Mouse (Mus musculus): ENCODE data around the gene Pla2g2c.

Gene Pla2g2c

DNA sequence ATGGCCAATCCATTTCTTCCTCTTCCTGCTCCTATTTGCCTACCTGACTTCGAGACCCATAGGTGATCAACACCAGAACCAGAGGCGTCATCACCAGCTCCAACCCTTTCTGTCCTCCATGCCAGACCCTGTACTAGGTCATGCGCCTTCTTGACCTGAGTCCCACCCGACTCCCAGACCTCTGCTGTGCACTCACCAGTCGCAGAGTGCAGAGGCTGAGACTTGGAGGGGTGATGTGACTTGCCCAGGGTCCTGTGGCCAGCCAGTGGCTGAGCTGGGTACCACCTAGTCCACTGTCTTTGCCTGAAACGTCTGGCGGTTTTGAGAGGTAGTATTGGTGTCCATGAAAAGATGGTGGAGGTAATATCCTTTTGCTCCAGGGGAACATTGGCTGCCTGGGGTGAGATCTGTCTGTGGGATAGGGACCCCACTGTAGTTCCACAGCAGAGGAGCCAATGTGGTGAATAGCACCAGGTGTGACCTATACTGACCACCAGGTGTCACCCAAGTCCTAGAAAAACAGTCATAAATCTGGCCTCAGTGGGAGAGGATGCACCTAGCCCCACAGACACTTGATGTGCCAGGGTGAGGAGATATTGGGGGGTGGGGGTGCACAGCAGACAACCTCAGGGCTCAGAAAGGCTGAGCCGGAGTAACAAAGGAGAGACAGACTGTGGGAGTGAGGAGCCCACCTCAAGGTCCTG is 23.9 kb downstream of the Pla2g2c start:
- peak; percentile 33 for DNase-seq (ENCODE audit: extremely low spot score, low spot score)

DNA sequence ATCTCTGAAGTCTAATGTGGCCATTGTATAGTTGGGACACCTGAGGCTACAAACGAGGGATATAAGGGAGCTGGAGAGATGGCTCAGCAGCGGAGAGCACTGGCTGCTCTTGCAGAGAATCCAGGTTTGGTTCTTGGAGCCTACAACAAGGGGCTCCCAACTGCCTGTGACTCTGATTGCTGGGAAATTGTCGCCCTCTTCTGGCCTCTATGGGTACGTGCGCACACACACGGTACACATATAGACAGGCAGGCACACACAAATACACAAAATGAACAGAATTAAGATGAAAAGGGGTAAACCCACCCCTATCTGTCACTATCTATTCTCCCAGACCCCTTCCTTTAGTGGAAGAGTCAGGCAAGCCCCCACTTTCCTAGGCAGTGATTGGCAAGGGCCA is 28.0 kb downstream of the Pla2g2c start:
- DNase-seq (ENCODE audit: extremely low spot score, low spot score): no peak

DNA sequence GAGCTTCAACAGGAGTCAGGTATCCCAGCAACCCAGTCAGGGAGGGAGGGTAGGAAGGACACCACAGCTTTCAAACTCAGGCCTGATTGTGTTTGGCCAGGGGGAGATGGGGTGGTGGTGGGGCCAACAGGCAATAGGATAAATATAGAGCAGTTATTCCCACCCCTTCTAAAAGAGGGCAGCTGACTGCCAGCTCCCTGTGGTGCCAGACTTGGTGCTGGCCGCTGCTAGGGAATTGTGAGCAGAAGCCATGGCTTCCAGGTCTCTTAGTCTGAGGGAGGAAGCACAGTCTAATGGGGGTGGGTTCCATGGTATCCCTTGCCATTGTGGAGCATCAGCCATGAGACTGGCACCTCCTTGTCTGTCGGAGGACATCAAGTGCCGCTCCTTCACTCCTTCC is 29.0 kb downstream of the Pla2g2c start:
- no peak for DNase-seq (ENCODE audit: extremely low spot score, low spot score)

DNA sequence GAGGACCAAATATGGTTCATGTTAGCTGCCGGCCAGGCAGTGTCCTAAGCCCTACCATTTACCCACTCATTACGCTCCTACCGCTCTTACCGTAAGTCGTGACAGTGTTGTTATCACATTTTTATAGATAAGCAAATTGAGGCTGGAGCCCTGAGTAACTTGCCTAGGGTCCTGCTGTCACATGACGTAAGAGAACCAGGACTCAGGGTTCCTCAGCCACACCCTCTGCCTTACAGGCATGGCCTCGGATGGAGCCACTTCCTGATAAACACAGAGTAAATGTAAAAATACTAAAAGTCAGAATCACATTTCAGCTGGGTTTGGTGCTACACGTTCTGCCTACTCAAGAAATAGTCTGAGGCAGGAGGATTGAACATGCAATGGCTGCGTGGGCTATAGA is 29.8 kb downstream of the Pla2g2c start:
- DNase-seq (ENCODE audit: extremely low spot score, low spot score): no peak

DNA sequence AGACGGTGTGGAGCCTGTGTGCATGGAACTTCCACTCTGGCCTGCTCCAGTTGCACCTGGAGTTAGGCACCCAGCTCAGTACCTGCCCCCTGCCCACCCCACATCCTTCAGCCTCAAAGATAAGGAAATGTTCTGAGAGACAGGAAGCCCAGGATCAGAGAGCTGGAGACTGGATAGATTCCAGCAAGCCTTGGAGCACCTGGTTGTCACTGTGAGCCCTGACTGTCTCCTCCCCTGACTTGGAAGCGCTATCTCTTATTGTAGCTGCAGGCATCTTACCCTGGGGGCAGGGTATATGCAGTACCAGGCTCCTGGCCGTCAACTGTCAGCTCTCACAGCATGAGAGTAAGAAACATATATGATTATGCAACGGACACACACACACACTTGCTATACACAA is 30.8 kb downstream of the Pla2g2c start:
- no peak for DNase-seq (ENCODE audit: extremely low spot score, low spot score)

DNA sequence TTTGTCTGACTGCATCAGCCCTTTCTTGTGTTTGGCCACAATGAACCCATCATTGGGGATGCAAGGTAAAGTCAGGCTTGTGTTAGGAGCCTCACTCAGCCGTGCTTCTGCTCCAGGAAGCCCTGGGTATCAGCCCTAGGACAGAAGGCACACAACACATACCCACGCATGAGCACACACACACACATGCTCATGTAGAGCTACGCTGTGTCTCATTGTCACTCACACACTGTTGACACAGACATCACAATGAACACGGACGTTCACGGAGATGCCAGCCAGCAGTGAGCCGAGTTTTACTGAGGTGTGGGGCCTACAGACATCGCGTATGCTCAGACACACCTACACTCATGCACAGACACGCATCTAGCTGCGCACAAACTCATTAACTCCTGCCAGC is 31.4 kb downstream of the Pla2g2c start:
- DNase-seq (ENCODE audit: extremely low spot score, low spot score): no peak

DNA sequence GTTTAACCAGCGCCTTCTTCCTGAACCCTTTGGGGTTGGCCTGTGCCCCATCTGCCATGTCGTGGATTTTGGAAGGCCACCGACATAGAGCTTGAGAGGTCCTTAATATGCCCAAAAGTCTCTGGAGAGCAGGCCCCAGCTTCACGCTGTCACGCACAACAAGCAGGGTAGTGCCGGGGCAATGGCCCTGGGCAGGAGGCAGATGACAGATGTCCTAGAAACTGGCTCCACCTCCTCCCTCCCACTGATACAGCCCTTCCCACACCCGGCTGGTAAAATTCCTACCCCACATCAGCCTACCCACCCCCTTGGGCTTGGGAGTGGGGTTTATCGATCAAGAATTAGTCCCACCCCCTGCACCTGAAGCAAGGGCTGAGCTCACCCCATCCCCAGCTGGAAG is 32.8 kb downstream of the Pla2g2c start, which contains the start of gene Pla2g2f:
Pla2g2f (minus strand) TSS at position 211 of the 400 bp plus-strand sequence.
- no peak for DNase-seq (ENCODE audit: extremely low spot score, low spot score)

DNA sequence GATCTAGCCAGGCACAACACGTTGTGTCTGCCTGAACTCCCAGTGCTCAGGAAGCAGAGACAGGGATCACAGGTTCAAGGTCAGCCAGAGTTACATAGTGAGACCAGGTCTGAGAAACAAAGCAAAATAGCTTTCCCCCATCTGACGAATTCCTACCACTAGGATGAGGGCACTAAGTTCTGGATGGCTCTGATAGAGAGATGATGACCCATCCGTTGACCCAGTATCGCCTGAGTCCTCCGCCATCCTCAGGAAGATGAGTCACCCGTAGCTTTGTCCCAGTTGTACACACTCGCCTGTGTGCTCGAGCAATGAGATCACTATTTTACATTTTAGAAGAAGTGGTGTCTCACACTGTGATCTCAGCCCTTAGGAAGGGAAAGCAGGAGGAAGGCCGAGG is 37.7 kb downstream of the Pla2g2c start:
- no peak for DNase-seq (ENCODE audit: extremely low spot score, low spot score)

DNA sequence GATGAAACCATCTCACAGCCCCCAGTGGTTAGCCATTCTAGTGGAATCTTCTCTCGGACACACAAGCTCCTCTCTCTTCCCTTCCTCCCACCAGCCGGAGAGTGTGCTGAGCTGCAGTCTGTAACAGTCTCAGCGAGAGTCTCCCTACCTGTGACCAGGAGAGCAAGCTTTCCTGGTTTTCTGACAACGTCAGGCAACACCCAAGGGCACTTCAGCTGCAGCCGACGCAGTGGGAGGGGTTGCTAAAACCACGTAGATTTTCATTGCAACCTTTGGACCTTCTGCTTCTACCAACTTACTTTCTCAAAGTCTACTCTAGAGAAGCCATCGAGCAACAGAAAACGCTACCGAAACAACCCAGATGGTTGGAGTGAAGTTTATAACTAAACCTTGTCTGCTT is 47.4 kb downstream of the Pla2g2c start:
- no peak for DNase-seq (ENCODE audit: extremely low spot score, low spot score)

DNA sequence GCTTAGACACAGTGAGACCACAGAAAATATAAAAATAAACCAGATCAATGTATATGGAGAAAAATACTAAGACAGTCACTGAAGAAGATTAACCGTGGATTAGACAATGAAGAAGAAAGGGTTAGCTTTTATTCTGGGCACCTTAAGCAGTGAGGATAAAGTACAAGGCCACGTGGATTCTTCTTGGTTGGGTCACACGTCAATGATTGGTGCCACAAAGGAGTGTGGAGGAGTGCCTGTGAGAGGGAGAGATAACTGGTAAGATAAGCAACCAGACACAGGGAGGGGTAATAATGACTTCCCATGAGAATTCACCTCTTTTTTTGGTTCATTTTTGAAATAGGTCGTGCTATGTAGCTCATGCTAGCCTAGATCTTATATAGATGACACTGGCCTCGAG is 47.8 kb downstream of the Pla2g2c start:
- DNase-seq (ENCODE audit: extremely low spot score, low spot score): no peak

DNA sequence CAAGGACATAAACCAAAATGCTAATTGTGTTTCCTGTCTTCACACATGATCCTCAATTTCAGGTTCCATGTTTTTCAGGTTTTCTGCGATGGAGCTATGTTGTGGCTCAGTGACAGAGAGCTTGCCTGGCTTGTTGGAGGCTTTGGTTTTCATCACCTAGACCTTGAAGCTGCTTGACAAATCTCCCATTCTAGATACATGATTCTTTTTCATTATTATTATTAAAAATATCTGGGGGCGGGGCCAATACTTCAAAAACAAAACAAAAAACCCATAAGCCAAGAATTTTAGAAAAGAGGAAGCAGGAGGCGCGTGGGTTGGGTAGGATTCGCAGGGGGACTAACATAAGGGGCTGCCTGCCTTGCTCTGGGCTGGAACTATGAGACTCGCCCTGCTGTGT is 50.8 kb downstream of the Pla2g2c start, which contains the start of gene Pla2g2d:
Pla2g2d (plus strand) TSS at position 301 of the 400 bp plus-strand sequence.
- no peak for DNase-seq (ENCODE audit: extremely low spot score, low spot score)

DNA sequence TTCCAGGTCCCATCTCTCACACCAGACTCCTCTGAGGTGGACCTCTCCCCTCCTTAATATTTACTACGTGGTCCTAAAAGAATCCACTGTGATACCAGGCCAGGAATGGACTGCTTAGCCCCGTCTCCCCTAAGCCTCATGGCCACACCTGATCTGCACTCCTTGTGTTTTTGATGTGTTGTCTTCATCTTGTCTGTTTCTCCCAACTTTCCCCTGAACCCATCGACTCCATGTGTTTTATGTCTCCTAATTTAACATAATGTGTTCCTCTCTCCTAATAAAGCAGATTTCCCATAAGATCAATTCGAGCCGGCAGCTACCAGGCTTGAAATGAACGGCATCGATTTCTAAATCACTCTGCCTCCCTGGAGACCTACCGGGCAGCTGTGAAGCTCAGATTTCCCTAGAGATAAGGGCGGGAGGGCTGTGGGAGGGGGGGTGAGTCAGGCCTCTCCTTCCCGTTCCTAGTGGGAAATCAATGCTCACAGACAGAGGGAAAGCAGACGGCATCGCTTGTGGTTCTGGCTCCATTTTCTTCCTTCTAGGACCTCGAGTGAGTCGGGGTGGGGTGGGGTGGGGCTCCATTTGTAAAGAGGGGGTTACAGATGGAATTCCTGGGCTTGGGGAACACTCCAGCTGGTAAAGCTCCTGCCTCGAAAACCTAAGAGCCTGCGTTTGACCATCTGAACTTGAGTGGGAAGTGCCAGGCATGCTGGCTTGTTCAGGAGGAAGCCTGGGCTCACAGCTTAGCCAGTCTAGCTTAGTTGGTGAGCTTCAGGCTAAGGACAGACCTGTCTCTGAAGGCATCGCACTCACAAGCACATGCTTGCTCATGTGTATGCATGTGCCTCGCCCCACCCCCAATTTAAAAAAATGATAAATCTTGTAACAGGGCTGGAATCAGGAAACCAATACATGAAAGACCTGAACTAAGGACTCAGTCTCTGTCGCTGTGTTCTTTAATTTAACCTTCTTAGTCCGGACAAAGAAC is 53.1 kb downstream of the Pla2g2c start:
- DNase-seq (ENCODE audit: extremely low spot score, low spot score): peak; percentile 17

DNA sequence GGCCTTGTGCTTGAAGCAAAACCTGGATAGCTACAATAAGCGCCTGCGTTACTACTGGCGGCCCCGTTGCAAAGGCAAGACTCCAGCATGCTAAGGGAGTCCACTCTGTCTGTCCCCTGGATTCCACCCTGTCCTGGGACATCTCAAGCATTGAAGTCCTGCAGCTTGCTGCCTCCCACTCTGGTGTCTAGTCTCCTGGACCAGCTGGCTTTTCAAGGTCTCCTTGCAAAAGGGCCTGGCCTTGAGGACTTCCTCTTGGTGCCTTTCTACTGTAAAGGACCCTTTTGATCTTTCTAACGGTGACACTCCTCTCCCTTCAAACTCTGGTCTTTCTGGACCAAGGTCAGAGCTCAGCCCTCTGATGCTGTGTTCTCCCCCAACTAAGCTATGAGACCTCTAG is 55.7 kb downstream of the Pla2g2c start:
- DNase-seq (ENCODE audit: extremely low spot score, low spot score): no peak

DNA sequence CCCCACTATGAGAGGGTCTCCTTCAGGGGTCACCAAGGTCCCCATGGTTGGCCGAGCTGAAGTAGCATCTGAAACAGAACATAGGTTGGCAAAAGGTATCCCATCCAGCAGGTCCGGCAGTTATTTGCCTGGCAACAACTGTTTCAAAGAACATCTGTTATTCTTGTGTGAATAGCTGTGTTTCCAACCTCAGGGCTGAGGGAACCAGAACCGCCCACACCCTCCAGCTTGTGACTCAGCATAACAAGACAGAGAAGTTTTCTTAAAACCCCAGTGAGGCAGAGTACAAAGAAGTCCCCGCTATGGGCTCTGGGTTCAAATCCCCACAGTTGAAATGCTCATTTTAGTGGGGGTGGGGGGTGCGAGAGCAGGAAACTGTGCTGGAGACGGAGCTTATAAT is 57.5 kb downstream of the Pla2g2c start:
- DNase-seq (ENCODE audit: extremely low spot score, low spot score): no peak

DNA sequence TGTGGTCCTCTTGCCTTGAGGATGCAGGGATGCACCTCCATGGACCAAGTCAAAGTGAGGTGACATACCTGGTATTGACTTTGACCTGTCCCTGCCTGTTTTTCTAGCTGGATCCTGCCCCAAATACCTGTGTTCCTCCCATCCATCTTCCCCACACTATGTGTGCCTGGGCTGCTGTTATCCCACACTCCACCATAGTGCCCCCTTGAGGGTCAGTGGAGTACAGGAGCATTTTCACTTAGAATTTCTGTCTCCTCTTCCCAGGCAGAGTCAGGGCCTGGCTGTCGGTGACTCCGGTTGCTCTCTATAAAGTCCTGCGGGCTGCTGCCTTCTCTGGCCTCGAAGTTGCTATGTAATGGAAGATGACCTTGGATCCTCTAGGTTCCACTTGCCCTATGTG is 61.1 kb downstream of the Pla2g2c start:
- DNase-seq (ENCODE audit: extremely low spot score, low spot score): no peak

DNA sequence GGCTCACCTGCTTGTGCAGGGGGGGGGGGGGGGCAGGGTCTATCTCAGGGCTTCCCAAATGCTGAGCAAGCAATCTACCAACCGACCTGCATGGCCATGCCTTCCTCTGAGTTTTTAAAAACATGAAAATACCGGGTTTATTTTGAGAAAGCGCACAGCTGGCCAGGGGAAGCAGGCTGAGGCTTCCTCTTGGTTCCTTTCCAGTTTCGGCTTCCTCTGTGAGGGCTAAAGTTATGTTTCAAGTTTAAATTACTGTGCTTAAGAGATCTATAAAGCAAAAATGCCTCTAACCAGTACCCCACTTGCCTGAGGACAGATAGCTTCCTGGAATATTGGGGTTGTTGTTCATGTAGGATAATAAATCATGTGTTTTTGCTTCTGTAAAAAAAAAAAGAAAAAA is 61.5 kb downstream of the Pla2g2c start:
- DNase-seq (ENCODE audit: extremely low spot score, low spot score): no peak

DNA sequence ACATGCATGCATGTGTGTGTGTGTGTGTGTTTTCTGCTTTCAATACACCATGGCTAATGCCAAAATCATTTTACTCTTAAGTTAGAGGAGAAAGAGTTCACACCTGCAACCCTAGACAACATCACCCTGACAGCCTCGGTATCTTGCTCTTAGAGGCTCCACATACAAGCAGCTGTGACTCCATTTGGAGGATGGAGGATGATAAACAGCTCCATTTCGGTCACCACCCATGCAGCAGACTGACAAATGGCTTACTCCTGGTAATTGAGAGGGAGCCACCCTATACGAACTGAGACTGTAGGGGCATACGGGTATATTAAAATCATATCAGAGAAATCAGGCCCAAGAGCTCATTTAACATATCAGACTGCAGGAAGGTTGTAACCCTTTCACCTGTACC is 63.8 kb downstream of the Pla2g2c start:
- no peak for DNase-seq (ENCODE audit: extremely low spot score, low spot score)

DNA sequence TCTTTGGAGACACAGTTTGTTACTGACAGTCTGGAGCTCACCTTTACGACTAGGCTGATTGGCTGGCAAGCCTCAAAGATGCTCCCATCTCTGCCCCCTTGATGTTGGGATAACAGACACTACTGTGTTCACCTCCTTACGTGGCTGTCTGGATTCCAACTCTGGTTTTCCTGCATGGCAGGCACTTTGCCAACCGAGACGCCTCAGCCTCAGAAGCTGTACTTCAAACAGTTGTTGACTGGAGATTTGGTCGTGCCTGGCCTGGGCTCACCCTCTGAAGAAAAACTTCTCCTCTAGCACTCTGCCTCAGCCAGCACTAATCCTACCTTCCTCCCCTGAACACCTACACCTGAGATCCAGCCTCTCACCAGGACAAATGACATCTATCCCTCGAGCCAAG is 66.9 kb downstream of the Pla2g2c start:
- no peak for DNase-seq (ENCODE audit: extremely low spot score, low spot score)

DNA sequence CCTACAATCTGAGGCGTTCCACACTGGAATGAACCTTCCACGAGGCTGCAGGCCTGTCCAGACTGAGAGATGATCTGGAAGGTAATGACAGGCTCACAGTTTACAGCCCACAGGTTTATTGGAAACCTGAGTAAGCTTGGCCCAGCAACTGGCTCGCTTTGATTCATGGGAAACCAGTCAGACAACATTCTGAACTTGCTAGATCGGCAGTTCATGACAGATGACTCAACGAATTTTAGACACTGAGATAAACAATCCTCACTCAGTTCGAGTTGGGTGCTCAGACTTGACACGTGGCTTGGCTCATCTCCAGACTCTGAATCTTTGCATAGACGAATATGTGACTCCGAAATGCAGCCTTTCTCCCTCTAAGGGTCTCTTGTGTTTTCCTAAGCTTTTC is 68.0 kb downstream of the Pla2g2c start:
- DNase-seq (ENCODE audit: extremely low spot score, low spot score): no peak

DNA sequence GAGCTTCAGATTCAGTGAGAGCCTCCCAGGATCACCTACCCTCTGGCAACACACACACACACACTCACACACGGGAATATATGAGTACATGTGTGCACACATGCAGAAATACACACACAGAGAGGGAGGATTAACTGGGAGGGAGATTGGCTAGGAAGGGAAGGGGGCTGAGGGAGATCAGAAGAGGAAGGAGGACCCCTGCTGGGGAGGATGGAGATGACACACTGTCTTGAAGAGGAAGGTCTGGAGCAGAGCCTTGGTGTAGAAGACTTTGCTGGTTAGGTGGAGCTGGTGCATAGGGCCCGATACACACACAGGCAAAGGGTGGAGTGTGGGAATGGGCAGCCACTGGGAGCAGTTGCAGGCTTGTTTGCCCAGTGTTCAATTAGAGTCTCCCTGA is 68.7 kb downstream of the Pla2g2c start:
- no peak for DNase-seq (ENCODE audit: extremely low spot score, low spot score)

DNA sequence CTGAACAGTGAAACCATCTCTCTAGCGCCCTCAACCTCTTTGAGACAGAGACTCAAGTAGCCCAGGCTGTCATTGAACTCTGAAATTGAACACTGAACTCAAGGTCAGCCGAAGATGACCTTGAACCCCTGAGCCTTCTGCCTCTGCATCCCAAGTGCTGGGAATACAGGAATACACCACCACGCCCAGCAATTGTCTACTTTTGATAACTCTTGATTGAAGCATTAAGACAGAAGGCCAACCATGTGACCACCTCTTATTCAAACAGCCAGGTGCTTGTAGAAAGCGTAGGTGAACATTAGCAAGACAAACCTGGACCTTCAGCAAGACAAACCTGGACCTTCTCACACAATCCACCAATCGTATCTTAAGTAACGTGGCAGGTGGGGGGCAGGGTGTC is 69.8 kb downstream of the Pla2g2c start:
- DNase-seq (ENCODE audit: extremely low spot score, low spot score): no peak
